Mouse (Mus musculus): ENCODE results near the gene Recql.

Gene Recql

DNA sequence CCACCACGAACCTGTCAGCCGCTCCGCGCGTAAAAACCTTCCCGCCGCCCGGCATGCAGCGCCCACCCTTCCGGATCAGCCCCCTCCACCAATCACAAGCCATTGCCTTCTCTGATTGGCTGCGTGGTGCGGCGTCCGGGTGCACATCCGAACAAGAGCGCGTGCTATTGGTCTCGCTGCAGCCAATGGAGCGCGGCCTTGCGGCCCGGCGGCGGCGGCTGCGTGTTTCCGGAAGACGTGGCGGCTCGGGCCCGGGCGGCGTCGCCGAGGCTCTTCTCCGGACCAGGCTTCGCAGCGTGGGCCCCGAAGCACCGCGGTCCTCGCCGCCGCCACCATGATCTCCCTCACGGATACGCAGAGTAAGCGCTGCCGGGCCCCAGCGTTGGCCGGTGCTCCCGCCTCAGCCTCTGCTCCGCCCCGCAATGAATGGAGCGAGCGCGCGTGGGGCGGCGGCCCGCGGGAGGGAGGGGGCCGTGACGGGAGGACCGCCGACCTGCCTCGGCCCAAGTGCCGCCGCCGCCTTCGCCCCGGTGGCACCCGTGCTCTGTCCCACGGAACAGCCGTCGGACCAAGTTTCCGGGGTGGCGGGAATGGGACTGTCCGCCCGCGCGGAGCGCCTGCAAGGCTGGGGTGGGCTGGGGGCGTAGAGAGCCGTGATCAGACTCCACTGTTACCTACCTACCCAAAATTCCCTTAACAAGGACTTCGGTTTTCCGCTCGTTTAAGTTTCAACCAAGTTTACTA lies at the start of gene Recql, which contains the start of gene Golt1b:
TSS of gene Recql (minus strand) at position 77 of the 744 bp plus-strand sequence.
TSS of gene Golt1b (plus strand) at position 211 of the 744 bp plus-strand sequence.
- peak; percentile 98 to 99 for DNase-seq (ENCODE audit: low spot score in 2 of 2)

DNA sequence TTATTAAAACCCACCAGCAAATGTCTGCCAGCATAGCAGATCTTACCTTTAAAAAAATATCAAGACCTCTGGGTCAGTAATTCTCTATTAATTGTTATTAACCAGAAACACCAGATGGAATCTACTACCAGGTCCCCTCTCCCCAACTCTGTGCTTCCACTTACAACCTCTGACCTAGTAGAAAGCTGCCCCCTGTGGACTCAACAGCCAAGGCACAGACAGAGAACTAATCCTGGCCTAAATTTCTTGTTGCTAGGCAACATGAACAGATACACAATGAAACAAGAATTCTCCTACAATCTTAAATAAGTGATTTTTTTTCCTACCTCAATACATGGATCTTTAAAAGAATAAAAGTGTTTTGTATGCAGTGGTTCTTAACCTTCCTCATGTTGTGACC lies 42.2 kb upstream of the Recql start:
- DNase-seq (ENCODE audit: low spot score in 2 of 2) = no peak

DNA sequence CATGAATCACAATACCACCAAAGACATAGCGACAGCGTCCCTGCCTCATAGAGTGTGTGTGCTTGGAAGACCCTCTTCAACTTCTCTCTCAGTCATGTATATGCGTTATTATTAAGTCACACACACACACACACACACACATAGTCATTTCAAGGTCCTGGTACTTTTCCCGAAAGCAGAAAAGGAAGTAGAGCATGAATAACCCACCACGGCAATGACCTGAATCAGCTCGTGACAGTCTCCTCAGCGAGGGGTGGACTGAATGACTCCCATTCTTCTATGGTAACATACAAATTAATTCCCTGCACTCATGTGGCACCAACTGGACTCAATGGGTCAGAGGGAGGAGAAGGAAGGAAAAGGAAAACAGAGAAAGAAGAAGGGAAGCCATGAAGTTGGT lies 38.1 kb upstream of the Recql start:
- no peak for DNase-seq (ENCODE audit: low spot score in 2 of 2)

DNA sequence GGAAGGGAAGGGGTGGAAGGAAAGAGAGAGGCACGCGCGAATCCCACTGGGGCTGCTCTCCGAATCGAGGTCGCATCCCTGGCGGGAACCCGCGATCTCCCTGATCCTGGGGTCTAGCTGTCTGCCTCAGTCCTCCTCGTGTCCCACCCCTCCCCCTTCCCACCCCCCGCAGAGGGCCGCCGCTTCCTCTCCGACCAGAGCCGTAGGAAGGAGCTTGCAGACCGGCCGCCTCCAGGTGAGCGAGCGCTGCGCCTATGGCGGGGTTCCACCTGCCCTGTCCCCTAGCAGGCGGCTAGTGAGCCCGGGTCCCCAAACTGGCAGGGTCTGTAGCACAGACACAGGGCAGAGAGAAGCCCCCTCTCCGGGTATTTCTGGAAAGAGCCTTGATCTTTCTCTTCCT lies 27.7 kb upstream of the Recql start:
- DNase-seq (ENCODE audit: low spot score in 2 of 2) = no peak

DNA sequence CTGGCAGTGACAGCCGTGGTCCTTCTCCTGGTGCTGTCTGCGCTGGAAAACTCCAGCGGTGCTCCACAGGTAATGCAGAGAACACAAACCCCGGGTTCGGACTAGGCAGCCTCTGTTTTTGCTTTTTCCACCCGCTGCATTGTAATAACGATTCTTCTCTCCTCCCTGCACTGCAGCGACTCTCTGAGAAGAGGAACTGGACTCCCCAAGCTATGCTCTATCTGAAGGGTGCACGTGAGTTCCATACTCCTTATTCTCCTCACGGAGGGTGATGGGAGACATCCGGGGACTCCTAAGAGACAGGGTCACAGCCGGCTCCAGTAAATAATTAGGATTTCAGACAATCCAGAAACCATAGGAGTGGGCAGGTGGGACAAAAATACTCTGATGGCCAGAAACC lies 27.0 kb upstream of the Recql start:
- no peak for DNase-seq (ENCODE audit: low spot score in 2 of 2)

DNA sequence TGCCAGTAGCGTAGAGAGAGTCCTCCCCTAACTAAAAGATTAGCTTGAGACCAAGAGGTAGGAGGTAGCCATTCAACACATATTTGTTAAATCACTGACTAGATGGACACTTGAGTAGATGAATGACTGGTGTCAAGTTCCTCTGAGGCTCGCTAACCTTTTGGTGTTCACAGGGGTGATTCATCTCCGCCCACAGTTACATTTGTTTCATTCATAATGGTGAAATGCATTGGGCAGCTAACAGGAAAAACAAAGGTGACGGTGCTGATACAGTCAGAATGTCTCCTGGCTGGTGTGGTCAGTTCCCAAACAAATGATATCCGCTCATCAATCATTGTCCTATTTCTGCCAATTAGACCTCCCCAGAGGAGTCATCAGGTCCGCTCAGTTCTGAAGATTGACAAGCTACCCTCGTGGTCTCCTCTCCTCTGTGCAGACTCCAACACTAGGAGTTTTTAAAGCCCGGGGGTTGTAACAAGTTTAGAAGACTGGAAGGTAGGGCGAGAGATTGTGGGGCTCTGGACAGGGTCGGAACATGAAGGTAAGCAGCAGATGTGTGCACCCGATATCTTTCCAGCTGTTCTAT lies 26.1 kb upstream of the Recql start, which contains the start of gene Spx:
TSS of gene Spx (plus strand) at position 536 of the 586 bp plus-strand sequence.
- no peak for DNase-seq (ENCODE audit: low spot score in 2 of 2)

DNA sequence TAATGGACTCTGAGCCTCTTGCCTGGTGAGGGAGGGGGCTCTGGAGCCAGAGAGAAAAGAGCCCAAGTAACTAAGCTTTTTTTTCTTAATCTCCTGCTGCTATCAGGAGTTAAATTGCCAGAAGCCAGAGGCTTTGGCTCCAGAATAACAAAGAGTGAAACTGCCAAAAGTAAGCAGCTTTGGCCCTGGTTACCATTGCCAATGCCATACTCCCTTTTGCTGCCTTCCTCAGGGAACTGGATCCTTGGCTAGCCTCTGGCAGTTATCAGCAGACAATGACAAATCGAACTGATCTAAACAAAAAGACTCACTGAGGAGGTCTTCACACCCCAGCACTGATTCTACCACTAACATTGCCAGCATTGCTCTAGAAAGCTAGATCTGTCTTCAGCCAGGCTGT lies 24.3 kb upstream of the Recql start:
- no peak for DNase-seq (ENCODE audit: low spot score in 2 of 2)

DNA sequence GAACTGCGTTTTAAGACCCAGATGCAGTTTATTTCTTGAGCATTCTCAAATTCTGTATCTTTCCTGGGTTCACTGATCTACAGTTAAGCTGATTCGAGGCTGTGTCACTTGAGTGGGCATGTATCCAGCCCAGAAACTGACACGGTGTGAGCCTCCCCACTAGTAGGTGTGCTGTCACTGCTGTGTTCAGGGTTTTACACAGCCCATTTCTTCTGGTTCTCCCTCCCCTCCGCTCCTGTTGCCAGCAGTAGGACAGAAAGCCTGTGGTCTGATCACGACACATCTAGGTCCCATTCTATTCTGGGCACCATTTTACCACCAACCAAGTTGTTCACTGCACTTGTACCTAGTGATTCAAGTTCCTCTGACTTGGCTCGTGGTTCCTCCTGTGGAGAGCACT lies 8.9 kb upstream of the Recql start:
- no peak for DNase-seq (ENCODE audit: low spot score in 2 of 2)

DNA sequence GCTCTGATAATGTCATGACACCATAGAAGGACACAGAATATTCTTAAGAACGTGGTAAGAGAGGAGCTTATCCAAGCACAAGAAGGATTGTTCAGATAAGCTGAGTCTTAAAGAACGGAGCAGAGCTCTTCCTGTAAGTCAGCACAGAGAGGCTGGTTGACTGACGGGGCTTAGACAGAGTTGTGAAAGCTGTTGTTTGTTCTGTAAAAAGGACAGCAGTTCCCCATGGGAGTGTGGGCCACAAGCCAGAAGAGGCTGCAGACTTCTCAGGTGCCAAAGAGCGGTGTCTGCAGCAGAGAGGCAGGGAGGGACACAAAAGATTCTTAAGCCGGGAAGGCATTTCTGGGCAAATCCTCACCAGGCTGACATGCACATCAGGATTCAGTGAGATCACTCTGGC lies 7.8 kb upstream of the Recql start:
- DNase-seq (ENCODE audit: low spot score in 2 of 2) = no peak

DNA sequence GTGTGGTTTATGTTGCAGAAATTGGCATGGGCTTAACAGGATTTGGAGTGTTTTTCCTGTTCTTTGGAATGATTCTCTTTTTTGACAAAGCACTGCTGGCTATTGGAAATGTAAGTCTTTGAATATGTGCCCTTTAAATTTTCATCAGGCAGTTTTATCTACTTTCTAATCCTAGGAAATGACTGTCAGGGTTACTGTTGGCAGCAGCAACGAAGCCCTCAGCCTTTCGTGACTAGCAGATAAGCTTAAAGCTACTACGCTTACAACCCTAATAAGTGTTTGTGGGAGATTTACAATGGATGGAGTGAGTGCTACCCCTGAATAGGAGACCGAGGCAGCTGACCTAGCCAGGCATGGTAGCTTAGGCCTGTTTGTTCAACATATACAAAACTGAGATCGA lies 5.4 kb upstream of the Recql start:
- no peak for DNase-seq (ENCODE audit: low spot score in 2 of 2)

DNA sequence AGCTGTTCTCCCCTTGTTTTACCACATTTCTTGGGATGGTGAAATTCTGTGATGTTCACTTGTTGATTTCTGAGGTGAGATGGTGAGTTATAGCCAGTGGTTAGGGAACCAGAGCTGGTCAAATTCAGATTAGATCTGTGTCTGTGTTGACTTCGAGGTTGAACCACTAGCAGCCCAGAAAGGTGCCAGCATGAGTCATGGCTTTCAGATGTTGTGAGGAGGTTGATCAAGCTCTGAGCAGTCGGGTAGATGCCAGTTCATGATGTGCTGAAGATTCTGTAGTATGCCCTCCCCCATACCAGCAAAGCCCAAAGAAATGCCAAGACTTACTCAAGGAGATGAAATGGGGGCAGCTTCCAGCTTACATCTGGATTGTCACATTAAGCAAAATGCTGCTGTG lies 2.2 kb upstream of the Recql start:
- DNase-seq (ENCODE audit: low spot score in 2 of 2) = no peak

DNA sequence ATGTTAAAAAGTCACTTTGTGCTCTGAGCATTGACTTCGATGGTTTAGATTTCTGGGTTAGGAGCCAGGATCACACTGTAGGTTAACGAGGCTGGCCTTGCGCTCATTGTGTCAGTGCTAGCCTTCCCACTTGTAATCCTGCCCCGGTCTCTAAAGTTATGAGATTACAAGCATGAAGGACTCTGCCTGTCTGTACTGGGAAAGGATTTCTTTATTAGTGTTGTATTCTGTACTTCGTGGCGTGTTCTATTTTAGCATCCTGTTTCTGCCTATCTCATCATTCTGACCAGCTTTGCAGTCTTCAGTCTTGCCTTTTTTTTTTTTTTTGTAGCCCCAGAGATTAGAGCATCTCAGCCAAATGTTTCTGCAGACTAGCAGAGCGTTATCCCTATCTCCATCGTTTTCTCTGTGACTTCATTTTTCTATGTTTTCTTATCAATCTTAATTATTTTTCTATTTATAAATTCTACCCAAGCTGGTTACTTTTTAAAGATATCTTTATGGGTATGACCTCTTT lies 926 bp upstream of the Recql start:
- DNase-seq (ENCODE audit: low spot score in 2 of 2) = no peak

DNA sequence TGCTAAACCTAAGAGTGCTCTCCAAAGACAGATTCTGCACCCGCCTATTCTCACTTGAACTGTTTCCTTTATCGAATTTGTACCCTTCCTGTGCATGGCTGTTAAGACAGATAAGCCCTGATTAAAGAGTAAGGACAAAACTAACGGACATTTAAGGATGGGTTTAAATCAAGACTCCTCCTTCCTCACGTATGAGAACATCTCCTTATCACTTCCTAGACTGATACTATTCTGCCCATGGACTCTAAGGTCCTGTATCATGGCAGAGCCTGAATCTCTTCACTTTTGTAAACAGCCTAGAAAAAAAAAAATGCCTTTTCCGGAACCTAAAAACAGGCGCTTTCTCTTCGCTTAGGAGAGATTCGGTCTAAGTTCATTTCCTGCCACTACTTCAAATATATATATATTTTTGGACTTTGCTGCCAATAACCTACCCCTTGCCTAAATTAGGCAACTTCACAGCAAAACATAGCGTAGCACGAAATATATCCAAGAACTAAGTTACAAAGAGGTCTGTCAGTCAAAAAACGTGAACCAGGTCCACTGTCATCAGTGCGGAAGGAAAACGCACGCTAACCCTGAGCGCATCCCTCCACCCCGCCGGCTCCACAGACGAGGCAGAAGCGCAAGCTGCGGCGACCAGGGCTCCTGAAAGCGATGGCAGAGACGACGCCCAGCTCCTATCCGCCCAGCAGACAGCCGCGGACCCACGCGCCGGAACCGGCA lies 439 bp downstream of the Recql start:
- no peak for DNase-seq (ENCODE audit: low spot score in 2 of 2)

DNA sequence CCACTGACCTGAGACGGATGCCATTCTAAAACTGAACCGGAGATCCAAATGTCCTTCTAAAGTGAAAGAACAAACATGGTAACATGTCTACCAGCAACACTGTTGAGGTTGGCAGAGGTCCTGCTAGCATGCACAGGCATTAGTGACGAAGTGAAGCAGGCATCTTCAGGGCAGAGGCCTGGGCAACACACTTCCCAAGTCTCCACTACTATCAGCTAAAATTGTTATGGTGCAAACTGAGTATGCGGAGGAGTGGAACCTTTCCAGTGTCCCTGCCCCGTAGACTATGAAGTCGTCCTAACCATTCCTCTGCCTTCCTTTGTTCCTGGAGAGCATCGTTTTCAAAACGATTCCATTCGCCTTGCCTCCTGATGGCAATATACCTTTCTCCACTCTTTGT lies 2.4 kb downstream of the Recql start:
- DNase-seq (ENCODE audit: low spot score in 2 of 2) = no peak

DNA sequence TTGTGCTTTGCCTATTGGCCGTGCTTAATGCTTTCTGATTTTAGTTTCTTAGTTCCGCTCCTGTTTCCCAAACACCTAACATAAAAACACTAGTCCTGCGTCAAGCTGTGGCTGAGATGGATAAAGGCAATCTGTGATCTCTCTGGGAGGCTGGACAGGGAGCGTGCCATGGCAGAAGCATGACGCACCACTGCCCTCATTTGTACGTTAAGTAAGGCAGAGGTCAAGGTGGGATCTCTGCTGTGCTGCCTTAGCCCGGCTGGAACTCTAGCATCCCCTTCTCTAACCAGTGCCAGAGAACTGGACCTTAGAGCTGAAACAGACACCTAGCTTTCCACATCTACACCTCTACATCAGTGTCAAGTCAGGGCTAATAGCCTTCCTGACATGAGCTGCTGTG lies 5.3 kb downstream of the Recql start:
- DNase-seq (ENCODE audit: low spot score in 2 of 2) = no peak

DNA sequence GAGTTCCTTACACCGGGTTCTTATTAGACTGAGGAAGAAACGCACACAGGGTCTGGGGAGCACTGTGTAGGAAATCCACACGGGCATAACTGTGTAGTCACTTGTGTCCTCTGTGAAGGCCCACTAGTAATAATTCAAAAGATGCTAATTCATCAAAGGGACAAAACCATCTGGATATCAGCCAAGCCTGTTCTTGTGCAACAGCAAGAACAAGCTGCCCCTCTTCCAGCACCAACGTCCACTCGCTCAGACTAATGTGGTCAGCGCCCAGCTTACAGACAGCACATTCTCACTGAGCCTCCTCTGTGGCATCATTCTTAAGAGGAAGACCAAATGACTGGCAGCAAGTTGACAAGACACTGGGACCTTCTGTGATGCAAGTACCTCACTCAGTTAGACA lies 6.9 kb downstream of the Recql start:
- DNase-seq (ENCODE audit: low spot score in 2 of 2) = no peak

DNA sequence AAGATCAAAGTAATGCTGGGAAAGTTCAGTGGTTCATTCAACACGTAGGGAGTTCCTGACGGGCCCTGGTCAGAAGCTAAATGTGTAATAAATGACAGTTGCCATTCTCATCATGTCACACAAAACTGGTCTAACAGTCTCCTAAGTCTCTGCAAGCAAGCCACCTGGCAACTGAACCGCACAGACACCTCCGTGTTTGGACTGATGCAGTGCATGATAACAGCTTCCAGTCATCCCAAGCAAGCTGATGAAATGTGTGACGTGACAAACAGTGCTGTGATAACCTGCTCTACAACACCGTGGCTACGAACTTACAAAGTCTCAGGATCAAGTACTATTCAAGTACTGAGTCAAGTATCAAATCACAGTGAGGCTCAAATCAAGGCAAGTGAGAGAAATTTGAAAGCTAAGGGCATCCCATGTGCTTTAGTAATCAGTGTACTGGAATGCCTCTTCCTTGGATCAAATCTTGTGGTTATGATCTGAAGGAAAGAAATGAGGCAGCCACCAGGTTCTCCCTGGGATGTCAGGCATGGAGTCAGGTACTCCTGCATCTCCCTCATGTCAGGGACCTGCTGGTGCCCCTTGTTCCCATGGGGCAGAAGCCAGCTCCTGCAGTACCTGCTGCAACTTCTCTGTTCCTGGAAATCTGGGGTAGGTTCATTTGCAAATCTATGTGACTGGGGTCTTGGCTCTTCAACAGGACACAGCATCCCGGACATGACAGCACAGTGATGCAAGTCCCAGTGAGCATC lies 8.1 kb downstream of the Recql start:
- no peak for DNase-seq (ENCODE audit: low spot score in 2 of 2)

DNA sequence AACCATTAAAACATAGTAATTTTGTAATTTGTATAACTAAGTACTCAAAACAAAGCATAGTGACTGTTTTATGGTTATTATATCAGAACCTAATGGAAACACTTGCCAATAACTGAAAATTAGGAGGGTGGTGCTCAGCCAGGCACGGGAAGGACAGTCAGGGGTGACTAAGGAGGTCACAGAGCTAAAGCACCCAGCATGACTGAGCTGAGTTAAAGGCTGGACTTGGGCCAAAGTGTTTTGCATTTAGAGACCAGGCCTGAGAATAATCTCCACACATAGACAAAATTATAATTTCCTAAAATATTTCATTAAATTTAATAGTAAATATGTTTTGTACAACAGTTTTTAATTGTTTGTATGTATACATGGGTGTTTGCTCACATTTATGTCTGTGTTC lies 9.8 kb downstream of the Recql start:
- no peak for DNase-seq (ENCODE audit: low spot score in 2 of 2)

DNA sequence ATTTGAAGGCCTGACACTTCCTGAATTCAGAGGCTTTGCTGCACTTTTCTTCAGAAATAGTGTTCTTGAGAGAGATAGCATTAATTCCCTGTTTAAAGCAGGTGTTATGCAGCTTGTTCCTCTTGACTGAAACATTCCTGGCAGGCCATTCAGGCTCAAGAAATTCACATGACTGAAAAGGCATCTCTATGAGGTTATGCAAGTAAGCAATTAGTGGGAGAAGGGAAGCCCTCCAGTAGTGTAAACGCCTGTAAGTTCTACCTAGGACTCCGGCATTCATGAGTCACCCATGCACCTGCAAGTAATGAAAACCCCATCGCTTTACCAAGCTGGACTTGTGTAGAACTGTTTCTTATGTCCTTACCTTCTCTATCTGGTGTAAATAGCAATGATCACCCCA lies 17.3 kb downstream of the Recql start:
- DNase-seq (ENCODE audit: low spot score in 2 of 2) = no peak

DNA sequence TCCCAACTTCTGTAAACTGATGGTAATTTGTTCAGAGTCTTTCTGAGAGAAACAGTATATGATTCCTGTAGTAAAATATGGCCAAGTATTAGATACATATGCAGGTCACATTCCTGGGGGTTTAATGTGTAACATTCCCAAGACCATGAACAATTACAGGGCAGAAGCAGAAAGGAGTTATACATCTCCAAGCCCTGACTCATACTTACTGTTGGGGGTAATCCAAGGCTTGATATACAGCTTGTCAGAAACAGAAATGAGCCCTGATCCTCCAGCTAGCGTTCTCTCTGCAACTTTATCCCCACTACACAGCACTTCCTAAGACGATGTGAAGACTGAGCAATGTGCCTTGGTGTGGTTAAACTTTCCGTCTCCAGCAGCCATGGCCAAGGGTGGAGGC lies 19.3 kb downstream of the Recql start:
- DNase-seq (ENCODE audit: low spot score in 2 of 2) = no peak

DNA sequence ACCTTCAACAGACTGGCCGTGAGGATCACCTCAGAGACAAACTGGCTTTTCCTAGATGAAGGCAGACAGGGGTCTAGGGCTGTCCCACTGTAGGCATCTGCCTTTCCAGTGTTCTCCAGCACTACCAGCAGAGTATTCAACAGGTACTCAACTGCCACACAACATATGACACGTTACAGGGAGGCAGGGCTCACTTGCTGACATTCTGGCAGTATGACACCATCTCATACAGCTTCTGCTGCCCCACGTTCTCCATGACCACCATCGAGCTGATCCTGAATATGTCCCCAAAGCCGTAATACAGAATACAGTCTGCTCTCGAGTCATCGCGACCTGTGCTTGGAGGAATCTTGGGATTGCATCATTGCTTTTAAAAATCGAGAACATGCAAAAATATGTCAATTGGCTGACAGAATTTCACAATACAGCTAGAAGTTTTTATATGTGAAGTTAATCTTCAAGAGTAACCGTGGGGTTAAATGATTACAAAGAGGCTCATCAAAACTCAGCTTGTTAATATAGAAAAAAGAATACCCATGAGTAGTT lies 20.3 kb downstream of the Recql start:
- DNase-seq (ENCODE audit: low spot score in 2 of 2) = no peak
